Mouse (Mus musculus): Measurements from ENCODE around the gene Tulp2. TPM values are rescaled to one million over a fixed set of nuclear protein-coding genes. Genes with fewer than 3 reads are reported as not detected.

Gene Tulp2
- not detected for total RNA-seq (2022)

DNA sequence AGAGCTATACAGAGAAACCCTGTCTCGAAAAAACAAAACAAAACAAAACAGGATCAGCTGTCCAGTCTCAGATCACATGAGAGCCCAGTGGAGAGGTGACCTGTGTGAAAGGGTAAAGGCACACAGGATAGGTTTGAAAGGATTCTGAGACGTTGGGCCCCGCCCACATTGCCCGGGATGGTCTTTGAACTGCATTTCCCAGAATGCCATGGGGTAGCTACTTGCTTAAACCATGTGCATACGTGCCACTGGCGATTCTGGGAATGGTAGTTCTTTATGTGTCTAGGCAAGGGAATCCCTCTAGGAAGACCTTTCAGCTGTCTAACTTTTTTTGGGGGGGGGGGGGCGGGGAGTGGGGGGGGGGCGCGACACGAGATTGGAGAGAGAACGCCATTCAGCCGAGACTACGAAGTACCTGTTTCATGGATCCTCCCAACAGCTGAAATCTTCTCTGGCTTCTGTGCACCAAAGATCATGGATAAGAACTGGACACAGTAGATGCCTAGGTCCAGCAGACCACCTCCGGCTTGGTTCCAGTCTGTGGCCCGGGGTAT, at the start of gene Tulp2:
Gene Tulp2, plus strand, starts transcription at position 504 of the 554 bp plus-strand sequence.
- DNase-seq (ENCODE audit: low spot score in 2 of 2) = peak; percentile 66 to 70

DNA sequence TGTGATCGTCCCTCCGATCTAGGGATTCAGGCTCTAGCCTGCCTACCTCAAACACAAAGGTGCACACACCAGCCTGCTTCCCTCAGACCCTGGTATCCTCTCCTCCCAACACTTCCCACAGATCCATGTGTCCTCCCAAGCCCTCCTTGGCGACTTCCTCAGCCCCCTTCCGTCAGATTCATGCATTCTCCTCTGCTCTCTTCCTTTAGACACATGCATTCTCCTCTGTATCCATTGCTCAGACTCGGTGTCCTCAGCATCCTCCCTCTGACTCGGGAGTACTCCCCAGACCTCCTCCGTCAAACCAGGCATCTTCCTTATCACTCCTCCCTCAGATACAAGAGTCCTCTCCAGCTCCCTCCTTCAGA, 47.9 kb upstream of the Tulp2 start:
- no peak for DNase-seq (ENCODE audit: low spot score in 2 of 2)

DNA sequence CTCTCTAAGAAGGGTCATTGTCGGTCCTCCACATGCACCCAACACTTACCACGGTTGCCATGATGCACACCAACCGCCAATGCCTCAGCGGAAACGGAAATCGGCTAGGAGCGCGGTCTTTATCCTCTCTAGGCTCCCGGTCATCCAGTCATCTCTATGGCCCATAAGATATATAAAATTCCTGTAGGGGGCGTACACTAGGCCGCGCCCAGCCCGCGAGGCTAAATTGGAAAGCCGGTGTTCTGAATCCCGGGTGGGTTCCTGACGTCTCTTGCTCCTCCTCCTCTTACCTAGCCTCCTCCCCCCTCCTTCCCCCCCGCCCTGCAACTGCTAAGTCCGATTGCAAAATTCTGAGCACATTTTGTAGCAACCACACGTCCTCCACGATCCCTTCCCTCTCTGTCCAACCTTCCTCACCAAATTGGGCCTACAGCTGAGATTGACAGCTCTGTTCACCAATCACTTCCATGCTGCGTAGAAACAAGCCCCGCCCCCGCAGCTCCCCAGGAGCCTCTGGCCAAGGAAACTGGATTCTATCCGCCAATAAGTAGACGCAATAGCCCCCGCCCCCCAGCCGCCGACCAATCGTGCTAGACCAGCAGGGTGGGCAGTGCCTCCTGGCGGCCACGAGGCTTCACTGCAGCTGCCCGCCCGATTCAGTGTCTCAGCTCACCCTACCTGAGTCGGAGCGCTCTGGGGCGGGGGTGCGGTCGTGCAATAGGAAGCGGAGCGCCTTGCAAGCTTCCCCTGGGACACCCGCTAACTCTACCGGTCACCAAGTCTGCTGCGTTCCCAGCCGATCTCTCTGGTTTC, 47.3 kb upstream of the Tulp2 start, which contains the start of gene Gys1:
Gene Gys1, plus strand, starts transcription at position 642 of the 813 bp plus-strand sequence.
- DNase-seq (ENCODE audit: low spot score in 2 of 2) = peak; percentile 100

DNA sequence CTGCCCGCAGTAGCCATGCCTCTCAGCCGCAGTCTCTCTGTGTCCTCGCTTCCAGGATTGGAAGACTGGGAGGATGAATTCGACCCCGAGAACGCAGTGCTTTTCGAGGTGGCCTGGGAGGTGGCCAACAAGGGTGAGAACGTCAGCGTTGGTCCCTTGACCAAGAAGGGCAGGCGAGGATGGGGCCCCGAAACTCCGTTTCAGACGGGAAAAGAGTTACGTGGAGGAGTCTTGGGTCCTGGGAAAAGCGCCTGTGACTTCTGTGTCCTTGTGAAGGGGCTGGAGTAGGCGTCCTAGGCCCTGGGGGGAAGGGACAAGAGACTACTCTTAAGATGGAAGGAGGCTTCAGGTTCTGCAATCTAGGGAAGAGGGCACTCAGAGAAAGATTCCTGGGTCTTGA, 46.6 kb upstream of the Tulp2 start:
- DNase-seq (ENCODE audit: low spot score in 2 of 2) = no peak

DNA sequence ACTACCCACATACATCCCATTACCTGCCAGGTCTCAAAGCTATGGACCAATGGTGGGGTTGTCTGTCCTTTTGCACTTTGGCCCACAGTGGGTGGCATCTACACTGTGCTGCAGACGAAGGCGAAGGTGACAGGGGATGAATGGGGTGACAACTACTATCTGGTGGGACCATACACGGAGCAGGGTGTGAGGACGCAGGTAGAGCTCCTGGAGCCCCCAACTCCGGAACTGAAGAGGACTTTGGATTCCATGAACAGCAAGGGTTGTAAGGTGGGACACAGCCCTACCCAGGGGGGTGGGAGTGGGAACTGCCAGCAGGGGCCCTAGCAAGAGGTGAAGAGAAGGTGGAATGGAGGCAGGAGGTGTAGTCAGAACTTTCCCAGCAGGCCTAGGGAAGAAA, 45.2 kb upstream of the Tulp2 start:
- no peak for DNase-seq (ENCODE audit: low spot score in 2 of 2)

DNA sequence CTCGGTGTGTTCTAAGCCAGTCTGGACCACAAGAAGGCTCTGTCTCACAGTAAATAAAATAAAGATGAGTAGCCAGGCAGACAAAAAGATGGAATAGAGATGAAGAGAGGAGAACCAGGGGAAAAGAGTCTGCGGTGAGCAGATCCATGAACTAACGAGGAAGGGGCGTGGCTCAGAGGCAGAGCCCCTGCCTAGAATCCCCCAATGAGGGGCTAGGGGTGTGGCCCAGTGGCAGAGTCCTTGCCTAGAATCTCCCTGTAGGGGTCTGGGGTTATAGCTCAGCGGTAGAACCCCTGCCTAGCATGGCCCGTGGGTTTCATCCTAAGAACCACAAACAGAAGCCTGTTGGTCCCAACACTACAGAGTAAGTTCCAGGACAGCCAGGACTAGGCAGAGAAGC, 44.6 kb upstream of the Tulp2 start:
- DNase-seq (ENCODE audit: low spot score in 2 of 2) = no peak

DNA sequence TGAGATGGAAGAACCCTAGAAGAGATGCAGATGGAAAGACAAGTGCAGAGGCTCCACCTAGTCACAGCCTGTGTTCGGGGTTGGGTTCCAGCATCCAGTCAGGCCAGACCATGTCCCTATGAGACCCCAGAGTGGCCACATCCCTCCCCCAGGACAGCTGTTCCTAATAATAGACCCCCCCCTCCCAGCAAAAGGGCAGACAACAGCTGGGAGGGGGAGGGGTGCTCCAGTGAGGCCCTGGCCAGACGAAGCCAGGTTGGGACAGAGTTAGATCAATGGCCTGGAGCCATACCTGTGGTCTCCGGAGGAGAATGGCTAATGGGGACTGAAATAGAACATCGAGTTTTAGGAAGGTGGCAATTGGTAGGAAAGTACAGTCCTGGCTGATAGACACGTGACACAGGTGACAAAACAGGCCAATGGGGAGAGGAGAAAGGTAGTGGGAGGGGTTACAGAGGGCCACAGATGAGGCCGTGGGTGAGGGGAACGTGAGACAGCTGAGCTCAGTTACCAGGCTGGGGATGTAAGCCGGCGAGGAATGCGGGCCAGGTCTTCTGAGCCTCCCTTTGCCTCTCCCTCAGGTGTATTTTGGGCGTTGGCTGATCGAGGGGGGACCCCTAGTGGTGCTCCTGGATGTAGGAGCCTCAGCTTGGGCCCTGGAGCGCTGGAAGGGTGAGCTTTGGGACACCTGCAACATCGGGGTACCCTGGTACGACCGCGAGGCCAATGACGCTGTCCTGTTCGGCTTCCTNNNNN, 44.0 kb upstream of the Tulp2 start, which contains the start of gene Ruvbl2:
Gene Ruvbl2, minus strand, starts transcription at position 576 of the 756 bp plus-strand sequence.
- no peak for DNase-seq (ENCODE audit: low spot score in 2 of 2)

DNA sequence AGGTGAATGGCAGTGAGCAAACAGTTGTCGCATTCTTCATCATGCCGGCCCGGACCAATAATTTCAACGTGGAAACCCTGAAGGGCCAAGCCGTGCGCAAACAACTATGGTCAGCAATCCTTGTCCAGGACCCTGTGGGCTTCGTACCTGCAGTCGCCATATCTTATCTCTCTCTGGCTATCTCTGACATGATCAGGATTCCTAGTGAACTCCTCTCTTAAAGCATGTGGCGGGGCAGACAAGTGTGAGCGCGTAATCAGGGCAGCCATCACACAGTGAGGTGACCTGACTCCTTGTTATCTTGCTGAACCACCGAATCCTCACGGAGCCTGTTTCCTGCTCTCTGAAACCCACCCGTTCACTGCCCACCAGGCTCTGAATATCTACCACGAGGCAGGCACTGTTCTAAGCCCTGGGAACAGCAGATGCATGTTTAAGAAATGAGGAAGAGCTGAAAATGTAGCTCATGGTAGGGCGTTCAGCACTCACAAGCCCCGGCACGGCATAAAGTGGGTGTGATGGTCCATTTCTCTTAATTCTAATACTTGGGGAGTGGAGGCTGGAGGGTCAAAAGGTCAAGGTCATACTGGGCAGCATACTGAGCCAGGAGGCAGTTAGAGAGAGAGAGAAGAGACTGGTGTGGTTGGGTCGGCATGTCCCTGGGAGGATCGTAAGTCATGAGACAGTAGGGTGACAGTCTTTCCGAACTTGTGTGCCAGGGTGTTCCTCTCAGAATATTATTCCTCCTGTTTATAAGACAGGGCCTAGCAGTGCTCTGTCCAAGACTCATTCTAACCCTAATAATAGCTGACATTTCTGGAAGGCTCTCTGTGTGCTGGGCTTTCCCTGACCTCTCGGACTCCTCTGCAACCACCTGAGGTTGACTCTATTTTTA, 37.9 kb upstream of the Tulp2 start:
- no peak for DNase-seq (ENCODE audit: low spot score in 2 of 2)

DNA sequence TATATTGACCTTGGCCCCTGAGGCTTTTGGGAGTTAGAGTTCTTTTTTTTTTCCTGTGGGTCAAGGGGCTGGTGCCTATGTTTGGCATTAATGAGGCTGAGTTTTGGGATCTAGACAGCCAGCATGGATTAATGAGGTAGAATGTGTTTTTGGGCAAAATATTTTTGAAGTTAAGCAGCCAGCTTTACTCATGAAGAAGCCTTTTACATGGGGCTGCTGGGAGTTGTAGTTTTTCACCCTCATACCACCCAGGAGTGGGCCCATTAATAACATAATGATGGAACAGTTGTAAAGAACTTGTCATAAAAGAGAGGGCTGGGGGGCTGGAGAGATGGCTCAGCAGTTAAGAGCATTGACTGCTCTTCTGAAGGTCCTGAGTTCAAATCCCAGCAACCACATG, 35.1 kb upstream of the Tulp2 start:
- no peak for DNase-seq (ENCODE audit: low spot score in 2 of 2)

DNA sequence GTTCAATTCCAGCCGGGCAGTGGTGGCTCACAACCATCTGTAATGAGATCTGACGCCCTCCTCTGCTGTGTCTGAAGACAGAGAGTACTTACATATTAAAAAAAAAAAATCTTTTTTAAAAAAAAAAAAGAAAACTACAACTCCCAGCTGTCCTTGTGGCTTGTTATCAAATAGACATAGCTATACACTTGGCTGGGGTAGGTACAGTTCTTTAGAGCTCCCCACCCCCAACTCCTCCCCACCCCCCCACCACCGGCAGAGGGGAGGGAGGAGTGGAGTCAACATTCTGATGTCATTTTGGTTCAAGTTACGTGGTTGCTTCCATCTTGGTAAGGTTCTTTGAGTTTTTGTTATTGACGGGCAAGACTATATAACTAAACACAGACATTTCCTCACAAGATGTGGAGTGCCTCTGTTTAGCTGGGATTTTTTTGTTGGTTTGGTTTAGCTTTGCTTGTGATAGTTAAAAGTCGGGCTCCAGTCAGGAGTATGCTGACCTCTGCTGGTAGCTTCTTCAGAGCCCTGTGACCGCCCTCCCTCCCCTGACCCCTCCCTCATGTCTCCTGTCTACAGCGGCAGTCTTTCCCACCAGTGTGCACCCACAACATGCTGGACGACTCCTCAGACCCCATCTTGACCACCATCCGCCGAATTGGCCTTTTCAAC, 34.2 kb upstream of the Tulp2 start:
- no peak for DNase-seq (ENCODE audit: low spot score in 2 of 2)

DNA sequence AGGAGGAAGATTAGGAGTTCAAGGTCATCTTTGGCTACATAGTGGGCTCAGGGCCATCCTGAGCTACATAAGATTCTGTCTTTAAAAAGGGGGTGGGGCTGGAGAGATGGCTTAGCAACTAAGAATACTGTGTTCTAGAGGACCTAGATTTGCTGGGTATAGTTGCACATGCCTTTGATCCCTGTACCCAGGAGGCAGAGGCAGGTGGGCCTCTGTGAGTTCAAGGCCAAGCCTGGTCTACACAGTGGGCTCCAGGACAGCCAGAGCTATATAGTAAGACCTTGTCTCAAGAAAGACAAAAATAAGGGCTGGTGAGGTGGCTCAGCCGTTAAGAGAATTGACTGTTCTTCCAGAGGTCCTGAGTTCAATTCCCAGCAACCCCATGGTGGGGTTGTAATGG, 31.7 kb upstream of the Tulp2 start:
- DNase-seq (ENCODE audit: low spot score in 2 of 2) = no peak

DNA sequence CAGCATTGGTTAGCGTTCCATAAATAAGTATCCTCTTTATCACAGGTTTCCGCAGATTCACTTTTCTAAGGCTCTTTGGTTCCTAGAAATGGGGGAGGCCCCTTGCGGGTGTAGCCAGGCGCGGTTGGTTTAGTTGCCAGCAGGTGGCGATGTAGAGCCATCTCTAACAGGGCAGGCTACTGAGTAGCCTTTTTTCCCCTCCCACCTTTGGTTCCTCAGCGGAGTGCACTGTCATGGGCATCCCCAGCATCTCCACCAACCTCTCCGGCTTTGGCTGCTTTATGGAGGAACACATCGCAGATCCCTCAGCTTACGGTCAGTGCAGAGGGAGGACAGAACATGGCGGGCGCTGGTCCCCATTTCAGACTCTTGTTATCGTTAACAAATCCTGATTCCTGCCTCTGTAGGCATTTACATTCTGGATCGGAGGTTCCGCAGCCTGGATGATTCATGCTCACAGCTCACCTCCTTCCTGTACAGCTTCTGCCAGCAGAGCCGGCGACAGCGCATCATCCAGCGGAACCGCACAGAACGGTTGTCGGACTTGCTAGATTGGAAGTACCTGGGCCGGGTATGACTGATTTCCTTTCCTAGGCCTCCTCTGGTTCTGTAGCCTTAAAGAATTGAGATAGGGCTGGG, 30.2 kb upstream of the Tulp2 start:
- peak; percentile 78 to 89 for DNase-seq (ENCODE audit: low spot score in 2 of 2)

DNA sequence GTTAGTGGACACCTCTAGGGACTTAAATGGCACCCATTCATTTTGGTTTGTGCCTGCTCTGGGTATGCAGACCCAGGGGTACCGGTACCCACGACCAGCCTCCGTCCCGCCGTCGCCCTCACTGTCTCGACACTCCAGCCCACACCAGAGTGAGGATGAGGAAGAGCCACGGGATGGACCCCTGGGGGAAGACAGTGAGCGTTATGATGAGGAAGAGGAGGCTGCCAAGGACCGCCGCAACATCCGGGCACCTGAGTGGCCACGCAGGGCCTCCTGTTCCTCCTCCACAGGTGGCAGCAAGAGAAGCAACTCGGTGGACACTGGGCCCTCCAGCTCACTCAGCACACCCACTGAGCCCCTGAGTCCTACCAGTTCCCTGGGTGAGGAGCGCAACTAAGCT, 26.7 kb upstream of the Tulp2 start:
- DNase-seq (ENCODE audit: low spot score in 2 of 2) = no peak

DNA sequence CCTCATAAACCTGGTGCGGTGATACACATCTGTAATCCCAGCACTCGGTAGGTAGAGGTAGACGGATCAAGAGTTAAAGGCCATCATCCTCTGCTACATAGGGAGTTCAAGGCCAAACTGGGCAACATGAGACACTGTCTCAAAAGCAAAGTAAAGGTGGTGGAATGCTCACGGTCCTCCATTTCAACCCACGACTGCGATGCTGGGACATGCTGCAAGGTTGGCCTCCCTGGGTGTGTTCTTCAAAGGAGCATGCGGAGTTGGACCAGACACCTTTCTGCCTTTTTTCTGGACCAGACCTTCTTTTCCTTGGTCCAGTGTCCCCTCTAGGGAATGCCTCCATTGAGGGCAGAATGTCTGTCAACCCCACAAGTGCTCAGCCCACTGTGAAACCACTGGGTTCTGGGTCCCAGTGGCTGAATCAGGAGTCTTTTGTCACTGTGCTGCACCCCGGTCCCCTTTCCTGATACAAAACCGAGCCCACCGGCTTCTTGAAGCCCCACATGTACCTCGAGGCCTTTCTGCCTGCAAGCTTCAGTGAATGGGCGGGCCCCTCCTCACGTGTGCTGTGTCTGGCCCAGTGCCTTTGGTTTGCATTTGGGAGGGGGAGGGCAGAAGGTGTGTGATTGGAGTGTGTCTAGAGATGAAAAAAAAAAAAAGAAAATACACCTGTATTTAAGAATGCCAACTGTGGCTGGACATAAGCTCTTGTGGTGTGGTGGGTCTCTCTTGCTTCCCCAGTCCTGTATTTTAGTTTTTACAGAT, 25.6 kb upstream of the Tulp2 start:
- no peak for DNase-seq (ENCODE audit: low spot score in 2 of 2)

DNA sequence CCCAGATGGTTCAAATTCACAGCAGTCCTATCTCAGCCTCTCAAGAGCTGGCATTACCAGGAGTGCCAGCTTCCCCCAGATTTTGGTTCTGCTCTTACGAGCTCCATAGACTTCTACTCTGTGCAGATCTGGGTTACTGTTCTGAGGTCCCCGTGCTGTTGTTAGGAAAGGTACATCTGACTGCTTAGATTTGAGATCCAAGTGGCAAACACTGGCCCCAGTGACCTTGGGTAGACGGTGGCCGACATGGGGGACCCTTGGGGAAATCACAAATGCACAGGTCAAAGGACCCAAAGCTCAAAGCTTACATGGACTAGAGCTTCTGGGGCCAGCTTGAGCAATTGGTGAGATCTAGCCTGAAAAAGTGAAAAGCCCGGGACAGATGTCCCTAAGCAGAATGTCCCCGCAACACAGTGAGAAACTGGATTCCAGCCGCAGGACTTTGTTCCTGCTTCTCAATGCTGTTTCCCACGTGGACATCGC, 24.9 kb upstream of the Tulp2 start:
- no peak for DNase-seq (ENCODE audit: low spot score in 2 of 2)

DNA sequence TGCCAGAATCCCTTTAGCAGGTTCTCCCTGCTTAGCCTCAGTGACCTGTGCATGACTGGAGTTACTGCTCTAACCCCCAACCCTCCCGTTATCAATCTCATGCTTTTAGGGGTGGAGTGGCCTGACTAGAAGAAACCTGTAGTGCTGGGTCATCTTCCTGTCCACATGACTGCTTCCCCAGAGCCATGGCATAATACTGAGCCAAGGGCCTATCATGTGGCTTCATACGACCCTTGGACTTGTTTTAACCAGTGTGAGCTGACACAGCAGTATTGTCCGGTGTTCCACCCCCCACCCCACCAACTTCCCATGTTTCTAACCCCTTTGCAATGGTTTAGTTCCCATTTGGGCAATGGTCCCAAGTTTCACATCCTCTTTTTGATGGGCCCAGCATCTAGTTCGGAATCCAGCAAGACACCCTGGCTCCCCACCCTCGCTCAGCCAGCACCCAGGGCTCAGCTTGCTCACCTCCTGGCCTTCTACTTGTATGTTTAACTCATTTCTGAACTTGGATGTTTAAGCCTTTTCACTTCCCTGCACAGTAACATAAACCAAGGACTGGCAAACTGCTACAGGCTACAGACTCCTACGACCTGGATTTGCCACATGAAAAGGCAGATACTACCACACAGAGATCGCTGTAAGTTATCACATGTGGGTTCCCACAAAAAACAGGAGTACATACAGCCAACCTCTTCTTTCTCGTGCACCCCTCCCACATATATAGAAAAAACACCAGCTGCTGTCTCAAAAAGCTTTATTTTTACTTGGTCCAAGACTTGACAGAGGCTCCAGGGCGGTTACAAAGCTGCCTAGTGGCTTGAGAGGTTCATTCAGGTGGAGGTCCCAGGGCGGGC, 24.2 kb upstream of the Tulp2 start:
- DNase-seq (ENCODE audit: low spot score in 2 of 2) = no peak

DNA sequence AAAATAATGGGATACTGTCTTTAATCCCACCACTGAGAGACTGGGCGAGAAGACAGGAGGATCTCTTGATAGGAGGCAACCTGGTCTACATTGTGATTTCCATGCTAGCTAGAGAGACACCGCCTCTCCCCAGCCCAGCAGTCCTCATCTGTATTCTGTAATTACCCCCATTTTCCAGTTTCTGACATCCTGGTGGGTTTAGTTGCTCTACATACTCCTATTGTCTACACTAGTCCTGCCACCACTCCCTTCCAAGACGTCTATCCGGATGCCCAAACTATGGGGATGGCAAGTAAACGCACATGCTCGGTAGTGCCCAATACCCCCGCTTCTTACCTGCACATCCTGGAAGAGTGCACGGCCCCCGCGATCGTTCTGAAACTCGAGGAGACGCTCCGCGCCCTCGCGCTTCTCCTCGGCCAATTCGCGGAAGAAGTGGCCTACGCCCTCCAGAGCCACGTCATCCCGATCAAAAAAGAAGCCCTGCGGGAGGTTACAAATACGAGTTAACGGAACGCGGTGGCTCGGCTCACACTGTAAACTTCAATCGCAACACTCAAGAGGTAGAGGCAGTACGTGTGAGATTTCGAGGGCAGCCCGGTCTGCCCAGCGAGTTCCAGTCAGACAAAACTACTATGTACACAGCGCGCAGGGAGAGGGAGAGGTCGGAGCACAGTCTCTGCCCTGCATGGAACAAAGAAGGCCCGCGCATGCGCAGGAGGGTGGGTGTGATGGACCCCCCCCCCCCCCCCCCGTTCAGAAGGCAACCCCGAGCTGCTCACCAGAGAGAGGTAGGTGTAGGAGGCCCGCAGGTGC, 22.7 kb upstream of the Tulp2 start:
- peak; percentile 68 to 71 for DNase-seq (ENCODE audit: low spot score in 2 of 2)

All from layer of hippocampus, adult 8-10 months (tissue).